Mouse (Mus musculus): ENCODE measurements around the gene Xpo6.

DNA sequence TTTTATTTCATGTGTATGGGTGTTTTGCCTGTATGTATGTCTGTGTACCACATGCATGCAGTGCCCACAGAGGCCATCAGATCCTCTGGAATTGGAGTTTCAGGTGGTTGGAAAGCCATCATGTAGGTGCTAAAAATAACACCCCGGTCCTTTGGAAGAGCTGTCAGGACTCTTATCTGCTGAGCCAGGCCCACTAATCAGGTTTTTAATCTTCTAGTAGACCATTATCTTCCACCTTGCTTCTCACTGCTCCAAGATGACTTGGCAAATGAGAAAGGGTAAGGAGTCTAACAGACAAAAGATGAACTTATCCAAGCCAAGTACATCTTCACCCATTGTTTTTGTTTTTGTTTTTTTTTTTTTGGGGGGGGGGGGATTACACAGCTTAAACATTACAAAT lies 16.7 kb downstream of the Xpo6 start:
- TF ChIP-seq CTCF (IDR thresholded peaks at IDR 0.05; ENCODE audit: extremely low read depth, insufficient read depth, insufficient read length, insufficient replicate concordance), result no peak
- TF ChIP-seq POLR2A (IDR thresholded peaks at IDR 0.05; ENCODE audit: low read depth, low read length), result no peak

All from spleen, adult 2 months (tissue).